Mouse (Mus musculus) CD4-positive, CD25-positive, alpha-beta regulatory T cell, adult 2 months (primary cell): Measurements from ENCODE around the gene Rtkn.
A peak's percentile ranks its signal among the peaks of the same experiment; 100 is the strongest.

Source experiments
- DNase-seq: peaks from one replicate; pipeline ENCODE4 v3.0.0-alpha.2; 2012; ENCODE audit warnings: low read depth, low spot score

Gene Rtkn

DNA sequence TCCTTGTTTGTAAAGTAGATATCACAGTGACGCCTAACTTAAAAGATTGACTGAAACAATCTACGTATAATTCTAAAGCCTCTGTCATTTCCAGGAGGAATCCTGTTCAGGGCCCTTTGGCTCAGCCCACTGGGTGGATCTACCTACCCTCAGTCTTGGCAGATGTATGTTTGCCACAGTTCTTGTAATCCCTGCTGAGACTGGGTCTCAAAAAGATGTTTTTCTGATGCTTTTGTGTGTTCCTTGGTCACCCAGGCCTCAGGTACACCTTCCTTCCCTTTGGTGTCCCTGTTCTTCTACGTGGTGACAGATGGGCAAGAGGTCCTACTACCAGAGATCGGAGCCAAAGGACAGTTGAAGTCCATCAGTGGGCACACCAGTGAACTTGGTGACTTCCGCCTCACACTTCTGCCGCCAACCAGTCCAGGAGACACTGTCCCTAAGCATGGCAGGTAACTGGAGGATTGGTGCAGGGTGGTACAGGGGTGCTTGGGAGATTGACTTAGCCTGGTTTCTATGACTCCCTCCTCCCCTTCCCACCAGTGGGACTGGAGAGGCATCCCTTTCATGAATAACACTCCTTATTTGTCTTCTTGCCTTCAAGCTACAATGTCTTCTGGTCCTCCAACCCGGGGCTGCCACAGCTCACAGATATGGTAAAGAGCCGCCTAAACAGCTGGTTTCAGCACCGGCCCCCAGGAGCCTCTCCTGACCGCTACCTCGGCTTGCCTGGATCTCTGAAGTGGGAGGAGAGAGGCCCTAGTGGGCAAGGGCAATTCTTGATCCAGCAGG is 18.7 kb upstream of the Rtkn start:
- no peak for DNase-seq

DNA sequence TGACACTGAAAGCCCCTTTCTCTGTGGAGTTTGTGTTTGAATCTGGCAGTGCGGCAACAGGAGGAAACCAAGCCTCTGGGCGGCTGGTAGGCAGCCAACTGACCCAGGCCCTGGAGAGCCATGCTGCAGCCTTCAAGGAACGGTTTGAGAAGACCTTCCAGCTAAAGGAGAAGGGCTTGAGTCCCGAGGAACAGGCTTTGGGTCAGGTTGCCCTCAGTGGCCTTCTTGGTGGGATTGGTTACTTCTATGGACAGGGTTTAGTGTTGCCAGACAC is 18.2 kb upstream of the Rtkn start:
- no peak for DNase-seq

DNA sequence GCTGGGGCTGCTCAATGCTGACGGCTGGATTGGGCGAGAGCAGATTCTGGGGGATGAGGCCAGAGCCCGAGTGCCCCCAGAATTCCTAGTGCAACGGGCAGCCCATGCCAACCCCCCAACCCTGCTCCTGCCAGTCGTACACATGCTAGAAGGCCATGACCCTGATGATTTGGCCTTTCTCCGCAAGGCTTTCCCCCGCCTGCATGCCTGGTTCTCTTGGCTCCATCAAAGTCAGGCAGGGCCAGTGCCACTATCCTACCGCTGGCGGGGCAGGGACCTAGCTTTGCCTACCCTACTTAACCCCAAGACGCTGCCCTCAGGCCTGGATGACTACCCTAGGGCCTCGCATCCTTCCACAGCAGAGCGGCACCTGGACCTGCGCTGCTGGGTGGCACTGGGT is 17.6 kb upstream of the Rtkn start:
- DNase-seq: no peak

DNA sequence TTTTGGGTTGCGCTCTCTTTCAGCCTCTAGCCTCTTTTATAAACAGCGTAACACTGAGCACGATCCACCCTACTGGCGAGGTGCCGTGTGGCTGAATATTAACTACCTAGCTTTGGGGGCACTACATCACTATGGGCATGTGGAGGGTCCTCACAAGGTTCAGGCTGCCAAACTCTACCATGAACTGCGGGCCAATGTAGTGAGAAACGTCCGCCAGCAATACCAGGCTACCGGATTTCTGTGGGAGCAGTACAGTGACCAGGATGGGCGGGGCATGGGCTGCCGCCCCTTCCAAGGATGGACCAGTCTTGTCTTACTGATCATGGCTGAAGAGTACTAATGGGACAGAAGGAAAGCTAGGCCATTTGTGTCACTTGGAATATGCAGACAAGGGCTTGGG is 16.9 kb upstream of the Rtkn start:
- no peak for DNase-seq

DNA sequence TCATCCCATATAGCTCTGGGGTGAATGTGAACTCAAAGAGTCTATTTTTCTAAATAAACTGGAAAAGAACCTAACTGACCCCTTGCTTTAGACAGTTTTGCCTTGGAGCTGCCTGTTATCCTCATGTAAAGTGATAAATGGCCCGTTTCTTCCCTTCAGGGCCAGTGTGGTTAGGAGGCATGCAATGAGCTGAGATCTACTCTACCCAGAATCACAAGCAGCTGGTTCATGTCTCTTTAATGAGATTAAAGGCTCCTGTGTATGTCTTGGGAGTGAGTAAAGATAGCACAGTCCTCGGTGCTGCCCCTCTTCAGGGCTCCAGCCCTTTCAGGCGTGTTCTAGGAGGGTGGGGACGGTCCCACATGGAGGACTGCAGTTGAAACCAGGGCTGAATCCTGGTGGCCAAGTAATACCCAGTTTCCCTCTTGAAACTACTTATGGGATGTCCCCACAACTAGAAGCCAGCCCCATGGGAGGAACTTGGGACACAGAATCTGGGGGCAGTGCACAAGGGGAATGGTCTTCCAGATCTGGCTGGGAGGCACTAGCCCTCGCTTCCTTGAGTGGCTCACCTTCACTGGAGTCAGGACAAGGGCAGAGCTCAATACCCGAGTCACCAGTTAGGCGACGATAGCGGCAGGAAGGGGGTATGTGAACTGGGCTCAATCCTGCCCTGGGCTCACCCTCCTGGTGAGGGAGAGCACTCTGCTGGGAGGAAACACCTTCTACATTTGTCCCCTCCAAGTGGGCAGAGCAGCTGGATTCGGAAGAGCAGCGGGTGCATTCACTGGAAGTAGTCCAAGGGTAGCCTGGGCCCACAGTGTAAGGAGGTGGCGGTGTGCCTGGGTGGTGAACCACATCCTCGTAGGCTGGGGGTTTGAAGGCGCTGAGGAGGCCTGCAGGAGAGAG is 16.2 kb upstream of the Rtkn start:
- DNase-seq: no peak

DNA sequence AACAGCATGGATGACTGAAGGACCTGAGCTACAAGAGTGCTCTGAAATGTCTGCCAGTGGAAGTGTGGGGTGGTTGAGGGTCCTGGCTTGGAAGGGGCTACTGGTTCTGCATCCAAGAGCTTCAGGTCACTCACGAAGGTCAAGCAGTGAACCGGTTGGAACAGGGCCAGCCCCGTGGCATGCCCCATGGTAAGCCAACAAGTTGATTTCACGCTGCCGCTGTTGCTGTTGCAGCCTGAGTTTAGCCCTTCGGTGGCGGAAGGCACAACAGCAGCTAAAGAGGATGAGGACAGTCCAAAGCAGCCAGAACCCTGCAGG is 15.6 kb upstream of the Rtkn start:
- no peak for DNase-seq

DNA sequence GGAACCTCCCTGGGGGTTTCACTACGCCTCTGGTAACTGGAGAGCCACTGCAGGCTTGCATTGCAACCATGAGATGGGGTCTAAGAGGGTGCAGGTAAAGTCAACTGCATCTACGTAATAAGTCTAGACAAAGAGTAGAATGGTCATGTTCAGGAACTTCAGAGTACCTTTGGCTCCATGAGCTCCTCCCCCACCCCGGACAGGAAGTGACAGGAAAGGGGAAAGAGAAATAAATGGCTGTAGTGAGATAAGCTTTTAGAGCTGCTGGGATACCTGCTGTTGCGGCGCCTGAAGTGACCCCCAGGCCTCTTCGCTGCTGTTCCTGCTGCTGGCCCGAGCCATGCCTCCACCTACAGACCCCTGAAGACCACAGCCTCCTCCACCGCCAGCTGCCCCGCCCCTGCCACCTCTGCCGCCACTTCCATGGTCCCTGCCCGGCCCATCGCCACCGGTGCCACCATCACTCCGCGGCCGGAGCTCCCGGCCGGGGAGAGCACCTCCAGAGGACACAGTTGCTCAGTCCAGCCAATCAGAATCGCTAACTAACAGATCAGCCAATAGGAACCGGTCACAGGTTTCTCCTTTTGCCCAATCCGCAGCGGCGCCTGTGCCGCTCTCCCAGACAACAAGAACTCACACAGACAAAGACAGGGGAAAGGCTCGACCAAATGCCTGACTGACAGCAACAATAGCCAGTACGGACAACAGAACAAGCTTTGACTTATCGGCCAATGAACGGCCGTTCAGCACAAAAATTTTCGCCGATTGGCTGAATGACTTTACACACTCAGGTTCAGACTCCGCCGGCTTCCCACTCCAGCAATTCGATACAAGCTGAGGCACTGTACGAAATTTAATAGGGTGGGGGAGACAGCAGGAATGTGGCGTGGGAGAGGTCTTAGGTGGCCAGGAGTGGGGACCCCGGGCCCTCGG is 14.1 kb upstream of the Rtkn start, which contains the start of gene Wbp1:
TSS of gene Wbp1 (minus strand) at position 630 of the 933 bp plus-strand sequence.
- peak; percentile 97 for DNase-seq

DNA sequence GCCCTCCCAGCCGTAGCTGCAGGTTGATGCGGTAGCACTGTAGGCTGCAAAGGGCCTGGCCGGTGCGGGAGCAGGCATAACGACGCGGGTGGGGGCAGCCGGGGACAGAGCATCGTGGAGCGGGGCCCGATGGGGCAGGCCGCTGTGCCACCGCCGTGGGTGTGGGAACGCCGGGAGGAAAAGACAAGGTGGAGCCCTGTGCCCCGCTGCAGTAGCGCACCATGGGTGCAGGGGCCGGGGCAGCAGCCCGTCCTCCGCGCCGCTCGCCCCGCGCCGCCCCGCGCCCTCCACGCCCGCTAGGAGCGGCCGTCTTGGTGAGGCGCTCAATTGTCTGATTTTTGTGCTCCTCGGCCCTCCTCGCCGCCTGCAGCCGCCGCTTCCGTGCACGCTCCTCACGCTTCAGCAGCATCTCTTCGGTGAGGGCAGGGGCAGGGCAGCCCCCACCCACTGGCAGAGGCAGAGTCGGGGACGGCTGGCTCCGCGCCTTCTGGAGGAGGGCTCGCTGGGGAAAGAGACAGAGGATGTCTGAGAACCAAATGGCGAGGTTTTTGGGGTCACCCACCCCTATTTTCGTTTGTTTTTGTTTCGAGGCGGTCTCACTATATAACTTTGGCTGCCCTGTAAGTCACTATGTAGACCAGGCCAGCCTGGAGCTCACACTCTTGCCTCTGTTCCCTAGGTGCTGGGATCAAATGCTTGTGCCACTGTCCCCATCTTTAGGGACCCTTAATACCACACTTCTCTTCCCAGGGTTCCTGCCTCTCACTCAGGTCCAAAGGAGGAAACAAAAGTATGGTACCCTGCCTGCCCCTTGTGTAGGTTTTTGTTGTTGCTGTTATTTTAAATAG is 13.2 kb upstream of the Rtkn start:
- DNase-seq: no peak

DNA sequence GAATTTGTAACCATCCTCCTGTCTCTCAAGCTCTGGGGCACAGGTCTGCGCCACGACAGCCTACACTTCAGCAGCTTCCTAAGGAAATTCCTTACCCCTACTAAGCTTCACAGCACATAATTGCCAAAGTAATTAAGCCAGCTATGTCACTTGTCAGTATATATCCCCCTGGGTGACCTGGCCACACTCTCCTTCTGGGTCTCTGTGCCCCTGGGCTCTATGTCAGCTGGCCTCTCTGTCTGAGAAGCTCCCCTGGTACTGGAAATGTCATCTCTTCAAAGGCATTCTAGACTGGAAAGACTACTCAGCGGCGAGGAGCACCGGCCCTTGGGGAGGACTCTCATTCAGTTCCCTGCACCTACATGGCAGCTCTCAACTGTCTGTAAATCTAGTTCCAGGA is 12.3 kb upstream of the Rtkn start:
- no peak for DNase-seq

DNA sequence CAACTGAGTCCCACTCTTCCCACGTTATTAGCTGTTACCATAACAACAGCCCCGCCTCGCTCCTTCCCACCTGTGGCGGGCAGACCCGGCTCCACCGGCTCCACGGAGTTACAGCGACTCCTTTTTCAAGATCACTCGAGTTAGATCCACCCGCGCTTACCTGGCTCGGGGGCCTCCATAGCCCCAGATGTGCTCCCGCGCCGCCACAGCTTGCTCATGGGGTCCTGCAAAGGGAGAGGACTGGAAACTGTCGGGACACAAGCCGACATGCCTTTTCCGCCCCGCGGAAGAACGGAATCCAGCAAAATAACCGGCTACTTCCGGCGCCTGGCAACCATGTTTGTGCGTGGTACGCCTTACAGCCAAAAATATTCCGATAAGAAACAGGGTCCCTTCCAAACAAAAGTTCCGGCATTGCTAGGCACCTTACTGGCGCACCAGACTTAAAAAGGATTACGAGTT is 10.4 kb upstream of the Rtkn start:
- peak; percentile 95 for DNase-seq

DNA sequence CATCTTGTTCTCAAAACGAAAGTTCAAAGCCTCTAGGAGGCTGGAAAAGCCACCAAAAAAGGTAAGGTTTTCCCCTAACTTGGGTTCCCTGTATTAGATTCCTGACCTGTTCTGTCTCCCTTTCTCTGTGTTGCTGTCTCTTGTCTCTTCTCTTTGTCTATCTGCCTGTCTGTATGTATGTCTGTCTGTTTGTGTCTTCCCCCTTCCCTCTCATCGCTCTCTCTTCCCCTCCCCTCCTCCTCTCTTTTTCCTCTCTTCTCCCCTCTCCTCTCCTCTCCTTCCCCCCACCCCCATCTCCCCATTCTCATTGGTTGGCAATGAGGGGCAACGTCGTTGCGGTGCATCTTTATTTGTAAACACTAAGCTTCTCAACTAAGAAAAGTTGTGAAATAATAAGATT is 9.9 kb upstream of the Rtkn start, which contains the start of gene Ino80b:
TSS of gene Ino80b (minus strand) at position 101 of the 400 bp plus-strand sequence.
- DNase-seq: no peak

DNA sequence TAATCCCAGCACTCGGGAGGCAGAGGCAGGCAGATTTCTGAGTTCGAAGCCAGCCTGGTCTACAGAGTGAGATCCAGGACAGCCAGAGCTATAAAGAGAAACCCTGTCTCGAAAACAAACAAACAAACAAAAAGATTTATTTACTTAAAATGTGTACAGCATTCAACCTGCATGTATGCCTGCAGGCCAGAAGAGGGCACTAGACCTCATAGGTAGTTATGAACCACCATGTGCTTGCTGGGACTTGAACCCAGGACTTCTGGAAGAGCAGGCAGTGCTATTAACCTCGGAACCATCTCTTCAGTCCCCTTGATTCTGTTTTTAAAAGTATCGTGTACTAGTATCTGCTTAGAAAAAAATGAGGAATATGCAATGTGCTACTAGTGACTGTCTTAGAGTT is 7.8 kb upstream of the Rtkn start:
- no peak for DNase-seq

DNA sequence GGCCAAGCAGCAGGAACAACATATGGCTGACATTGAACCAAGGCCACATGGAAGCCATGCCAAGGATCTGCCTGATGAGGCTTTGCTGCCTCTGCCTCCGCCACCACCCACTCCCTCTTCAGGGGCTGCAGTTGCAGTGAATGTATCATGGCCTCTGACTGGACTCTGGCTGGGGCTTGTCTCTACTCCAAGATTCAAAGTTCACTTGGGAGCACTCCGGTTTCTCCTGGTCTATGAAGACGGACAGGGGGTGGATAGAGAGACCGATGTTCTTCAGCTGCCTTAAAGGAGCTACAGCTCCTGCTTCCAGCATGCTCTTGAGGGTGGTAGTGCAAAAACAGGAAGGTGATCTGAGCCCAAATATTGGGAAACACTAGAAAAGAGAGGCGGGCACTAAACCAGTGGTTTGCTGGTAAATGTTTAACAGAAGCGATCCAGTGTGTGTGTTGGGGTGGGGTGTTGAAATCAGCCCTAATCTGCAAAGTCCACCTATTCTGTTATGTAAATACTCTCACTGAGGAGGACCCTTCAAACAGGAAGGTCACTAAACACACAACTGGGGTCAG is 3.7 kb upstream of the Rtkn start:
- DNase-seq: no peak

DNA sequence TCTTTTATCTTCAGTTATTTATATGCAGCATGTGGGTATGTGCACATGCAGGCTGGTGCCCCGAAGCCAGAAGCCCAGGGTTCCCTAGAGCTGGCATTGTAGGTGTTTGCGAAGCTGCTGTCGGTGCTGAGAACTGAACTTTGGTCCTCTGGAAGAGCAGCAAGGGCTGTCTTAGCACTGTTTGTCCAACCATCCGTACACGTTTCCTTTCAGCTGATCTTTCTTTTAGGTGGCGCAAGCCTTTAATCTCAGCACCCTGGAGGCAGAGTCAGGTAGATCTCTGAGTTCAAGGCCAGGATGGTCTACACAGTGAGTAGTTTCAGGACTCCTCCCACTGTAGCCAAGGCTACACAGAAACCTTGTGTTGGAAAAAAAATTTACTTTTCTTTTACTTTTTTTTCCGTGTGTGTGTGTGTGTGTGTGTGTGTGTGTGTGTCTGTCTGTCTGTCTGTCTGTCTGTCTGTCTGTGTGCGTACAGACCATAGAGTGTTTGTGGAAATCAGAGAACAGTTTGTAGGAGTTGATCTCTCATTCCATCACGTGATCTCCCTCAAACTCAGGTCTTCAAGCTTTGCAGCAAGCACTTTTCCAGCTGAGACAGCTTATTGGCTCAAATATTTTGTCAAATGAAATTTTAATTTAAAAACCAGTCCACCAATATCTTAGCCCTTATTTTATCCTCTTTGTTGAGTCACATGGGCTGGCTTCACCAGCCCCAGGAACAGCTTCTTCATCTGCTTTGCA is 2.9 kb upstream of the Rtkn start:
- no peak for DNase-seq

DNA sequence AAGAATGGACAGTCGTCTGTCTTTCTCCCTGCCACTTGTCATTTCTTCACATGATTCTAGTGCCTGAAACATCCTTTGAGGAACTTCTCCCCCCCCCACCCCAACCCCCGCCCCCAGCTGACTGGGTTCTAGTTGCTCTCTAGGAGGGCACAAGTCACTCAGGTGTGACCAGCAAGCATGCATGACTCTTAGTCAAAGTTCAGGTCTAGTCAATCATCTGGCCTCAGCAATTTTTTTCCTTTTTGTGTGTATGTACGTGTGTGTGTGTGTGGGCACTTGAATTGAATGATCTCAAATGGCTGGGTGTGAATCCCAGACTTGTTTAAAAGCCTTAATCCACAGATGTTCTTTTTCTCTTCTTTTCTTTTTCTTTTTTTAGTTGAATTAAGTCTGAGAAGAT is 1.0 kb upstream of the Rtkn start:
- no peak for DNase-seq

DNA sequence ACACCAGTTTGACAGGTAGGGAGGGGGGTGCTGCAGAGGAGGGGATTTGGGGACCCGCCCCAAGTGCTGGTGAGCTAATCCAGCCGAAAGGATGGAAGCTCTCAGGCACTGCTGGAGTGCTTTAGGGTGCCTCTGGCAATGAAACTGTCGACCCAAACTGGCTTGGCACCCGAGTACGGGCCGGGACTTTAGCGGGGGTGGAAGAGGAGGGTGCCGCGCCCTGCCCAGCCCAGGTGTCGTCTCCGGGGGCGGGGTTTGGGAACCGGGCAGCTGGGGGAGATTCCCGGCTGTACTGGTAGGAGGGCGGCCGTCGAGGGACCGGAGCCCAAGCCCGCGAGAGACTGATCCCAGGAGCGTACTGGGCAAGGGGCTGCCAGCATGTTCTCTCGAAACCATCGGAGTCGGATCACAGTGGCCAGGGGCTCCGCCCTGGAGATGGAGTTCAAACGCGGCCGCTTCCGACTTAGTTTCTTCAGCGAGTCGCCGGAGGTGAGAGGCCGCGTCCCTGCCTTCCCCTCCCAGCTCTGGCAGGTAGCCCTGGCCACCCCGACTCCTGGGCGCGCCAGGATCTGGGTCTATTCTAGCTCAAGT is 403 bp downstream of the Rtkn start:
- no peak for DNase-seq

DNA sequence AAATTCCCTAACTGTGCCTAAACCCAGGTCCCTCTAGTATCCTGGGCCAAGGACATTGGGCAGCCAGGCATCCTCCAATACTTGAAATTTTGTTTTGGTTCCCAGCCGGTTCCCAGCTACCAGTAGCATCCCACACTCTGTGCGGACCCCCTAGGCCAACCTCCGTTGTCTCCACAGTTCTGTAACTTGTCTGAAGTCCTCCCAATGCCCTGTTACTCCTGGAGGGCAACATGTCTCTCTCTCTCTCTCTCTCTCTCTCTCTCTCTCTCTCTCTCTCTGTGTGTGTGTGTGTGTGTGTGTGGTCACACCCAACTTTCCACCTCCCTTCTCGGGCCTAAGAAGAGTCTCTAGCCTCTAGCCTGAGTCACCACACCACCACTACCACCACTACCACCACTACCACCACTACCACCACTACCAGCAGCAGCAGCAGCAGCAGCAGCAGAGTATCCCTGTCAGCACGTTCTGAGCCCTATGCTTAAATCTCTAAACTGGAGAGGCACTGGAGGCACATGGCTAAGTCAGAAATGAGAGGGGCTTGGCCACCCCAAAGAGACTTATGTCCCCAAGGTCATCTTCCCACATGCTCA is 1.1 kb downstream of the Rtkn start:
- DNase-seq: no peak

DNA sequence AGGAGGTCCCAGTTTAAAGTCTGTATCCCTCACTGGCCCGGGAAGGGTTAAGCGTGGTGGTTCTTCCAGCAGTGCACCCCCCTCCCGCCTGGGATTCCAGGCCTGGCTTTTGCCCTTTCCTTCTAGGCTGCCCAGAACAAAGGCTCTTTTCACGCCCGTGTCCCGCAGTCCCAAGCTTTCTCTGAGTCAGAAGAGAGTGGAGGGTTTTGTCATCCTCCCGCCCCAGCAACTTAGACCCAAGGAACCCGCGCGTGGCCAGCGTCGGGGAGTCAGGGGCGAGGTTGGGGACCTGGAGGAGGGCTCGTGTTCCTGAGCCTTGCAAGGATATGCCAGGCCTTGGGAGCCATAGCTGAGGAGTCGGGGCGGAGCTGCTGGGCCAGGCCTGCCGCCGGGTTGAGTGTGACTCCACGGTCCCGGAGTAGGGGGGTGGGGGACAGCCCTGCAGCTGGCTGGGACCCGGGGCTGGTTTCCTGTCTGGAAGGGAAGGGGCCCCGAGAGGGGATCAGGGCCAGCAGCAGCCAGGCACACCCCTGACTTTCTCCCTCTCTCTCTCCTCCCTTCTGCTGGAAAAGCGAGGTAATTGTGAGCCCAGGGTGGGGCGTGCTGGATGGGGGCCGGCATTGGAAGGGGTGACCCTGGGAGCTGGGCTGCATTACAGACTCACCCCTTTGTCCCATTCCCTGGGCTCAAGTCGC is 1.8 kb downstream of the Rtkn start:
- peak; percentile 39 for DNase-seq

DNA sequence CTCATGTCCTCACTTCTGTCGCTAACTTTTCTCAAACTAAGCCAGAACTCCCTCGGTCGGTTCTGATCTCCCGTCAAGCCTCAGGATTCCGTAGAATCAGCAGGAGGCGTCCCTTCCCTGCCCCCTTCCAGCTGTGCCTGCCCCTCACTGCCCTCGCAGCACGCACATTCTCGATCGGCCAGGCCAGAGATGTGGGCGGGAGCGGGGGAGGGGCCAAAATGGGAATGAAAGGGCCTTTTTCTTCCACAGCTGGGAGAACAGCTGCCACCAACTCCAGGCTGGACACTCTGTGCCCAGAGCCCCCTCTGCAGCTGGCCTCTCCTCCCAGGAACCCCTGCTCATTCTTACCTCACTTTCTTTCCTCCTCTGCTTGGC is 2.3 kb downstream of the Rtkn start:
- DNase-seq: no peak
